Mouse (Mus musculus) mesoderm, embryonic 11.5 days (tissue): ENCODE data around the gene Cd40.

Experiments
- DNase-seq: peaks from one replicate; pipeline ENCODE4 v3.0.0-alpha.2; 2012; ENCODE audit warnings: low read depth, low spot score

Gene Cd40

GRCm38 (mm10) chr2:165100749-165101148 is 45.3 kb downstream of the Cd40 start:
- DNase-seq, result no peak

DNA sequence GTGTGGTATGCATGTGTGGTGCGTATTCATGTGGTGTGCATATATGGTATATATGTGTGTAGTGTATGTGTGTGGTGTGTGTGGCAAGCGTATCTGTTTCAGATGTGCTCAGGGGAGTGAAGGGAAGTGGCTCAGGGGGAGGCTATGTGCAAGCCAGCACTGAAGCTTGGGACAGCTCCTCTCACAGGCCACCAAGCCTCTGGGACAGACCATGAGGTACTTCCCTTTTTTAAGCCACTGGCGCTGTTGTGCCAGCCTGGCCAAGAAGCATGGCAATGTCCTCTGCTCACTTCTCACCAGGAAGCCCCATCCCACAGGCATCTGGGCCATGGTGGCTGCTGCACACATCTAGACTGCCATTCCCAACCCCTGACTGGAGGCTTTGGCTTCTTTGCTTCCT is 47.5 kb downstream of the Cd40 start:
- no peak for DNase-seq

- DNase-seq, result no peak
These were observed 50.2 kb downstream of the Cd40 start for GRCm38 (mm10) chr2:165105513-165106079.

DNA sequence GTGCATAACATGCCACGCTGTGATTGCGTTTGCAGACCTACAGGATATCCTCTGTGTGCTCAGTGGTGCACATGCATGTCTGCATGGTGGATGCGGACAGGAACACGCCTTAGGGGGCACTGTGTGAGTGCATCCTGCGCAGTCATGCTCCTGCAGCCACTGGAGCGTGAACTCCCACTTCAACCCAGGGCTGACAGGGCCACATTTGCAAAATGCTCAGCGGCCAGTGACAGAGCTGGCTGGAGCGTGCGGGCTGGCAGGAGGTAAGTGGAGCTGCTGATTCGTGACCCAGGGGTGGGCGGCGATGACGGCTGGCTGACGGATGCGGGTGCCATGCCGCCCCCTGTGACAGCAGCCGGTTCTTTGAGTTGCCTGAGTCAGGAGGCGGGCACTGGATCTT is 51.2 kb downstream of the Cd40 start:
- no peak for DNase-seq

DNA sequence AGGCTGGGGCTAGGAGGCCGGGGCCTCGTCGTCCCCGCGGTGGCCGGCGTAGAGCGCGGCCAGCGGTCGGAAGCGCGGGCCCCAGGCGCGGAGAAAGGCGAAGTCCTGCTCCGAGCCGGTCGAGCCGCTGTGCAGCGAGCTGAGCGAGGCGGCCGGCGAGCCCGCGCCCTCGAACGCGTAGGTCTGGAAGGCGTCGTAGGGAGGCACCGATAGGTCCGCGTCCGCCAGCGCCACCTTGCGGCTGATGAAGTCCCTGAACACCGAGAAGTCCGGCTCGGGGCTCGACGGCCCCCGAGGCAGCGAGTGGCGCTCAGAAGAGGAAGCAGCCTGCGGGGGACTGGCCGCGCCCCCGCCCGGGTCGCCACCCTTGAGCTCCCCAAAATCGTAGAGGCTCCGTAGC is 56.7 kb downstream of the Cd40 start:
- DNase-seq, result peak; percentile 92

GRCm38 (mm10) chr2:165113733-165114132 is 58.3 kb downstream of the Cd40 start:
- DNase-seq, result peak; percentile 61

DNA sequence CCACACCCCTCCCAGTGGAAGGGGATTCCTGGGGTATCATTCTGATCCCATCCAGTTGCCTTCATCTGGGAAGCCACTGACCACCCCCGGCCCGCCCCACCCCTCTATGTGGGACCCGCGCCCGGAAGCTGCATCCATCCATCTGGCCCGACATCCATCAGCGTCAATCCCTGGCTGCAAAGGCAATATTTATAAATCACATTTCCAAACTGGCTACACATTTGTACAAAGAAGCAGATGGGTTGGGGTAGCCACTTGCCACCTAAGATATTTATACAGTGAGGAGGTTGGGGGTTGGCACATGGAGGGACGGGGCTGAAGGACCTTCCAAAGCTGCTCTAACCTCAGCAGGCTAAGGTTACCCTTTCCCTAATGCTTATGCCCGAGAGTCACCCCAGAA is 65.3 kb downstream of the Cd40 start:
- DNase-seq, result no peak

GRCm38 (mm10) chr2:165121206-165121840 is 65.9 kb downstream of the Cd40 start:
- no peak for DNase-seq
